Mouse (Mus musculus): ENCODE data around the gene Rmnd5a.

DNA sequence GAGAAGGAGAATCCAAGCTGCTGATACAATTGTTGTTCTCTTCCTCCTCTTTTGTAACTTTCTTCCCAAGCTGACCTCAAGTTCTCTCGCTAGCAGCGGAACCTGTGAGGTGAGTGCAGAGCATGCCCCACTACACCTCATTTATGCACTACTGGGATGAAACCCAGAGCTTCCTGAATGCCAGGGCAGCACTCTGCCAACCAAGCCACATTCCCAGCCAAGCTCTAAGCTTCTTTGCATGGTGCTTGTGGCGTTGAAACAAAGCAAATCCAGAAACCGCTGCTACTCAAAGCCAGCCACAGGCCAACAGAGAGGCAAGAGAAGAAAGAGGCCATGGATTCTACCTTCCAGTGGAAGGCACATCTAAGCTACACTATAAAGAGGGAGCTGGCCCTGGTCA, 27.3 kb upstream of the Rmnd5a start:
- TF ChIP-seq CTCF (IDR thresholded peaks at IDR 0.05; ENCODE audit: low read depth, low read length) (no peak), POLR2A (IDR thresholded peaks at IDR 0.05; ENCODE audit: borderline replicate concordance, low read depth, low read length) (no peak)
